Mouse (Mus musculus): Measurements from ENCODE around the gene Pate2. TPM values are rescaled to one million over a fixed set of nuclear protein-coding genes. Genes with fewer than 3 reads are reported as not detected.

Pate2 gene
- total and polyA plus RNA-seq, 3 experiments, result 0.06 TPM; not detected in 2

DNA sequence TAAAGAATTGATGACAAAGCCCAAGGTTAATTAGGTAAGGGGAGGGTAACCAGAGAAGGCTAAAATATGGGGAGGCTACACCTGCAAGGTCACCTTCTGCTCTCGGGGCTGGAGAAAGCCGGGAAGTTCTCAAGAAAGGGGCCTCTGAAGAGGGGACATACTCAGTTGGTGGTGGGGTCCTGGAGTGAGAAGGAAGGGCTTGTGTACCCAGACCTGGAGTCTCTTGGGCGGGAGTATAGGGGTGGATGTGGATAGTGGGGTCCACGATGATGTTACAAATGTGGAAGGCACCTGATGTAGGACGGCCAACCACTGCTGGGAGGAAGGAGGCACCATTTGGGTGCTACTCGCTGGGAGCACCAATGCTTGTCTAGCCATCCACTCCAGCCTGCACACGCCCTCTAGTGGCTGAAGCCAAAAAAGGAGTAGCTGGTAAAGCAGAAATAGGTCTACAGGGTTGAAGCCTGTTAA, 46.1 kb upstream of the Pate2 start:
- no peaks in the 10 kb centered on the region for H3K36me3 ChIP-seq (ENCODE audit: control insufficient read depth, insufficient read depth, low read length)
- H3K9ac ChIP-seq (ENCODE audit: low read depth, low read length), result no peak overlapping the region
- TF ChIP-seq EP300 (IDR thresholded peaks at IDR 0.05; ENCODE audit: insufficient read depth, low read depth, low read length) (peak; percentile 57; the same call in 1 of the 2 replicates), CTCF (IDR thresholded peaks at IDR 0.05) (peak; percentile 88), POLR2A (IDR thresholded peaks at IDR 0.05; ENCODE audit: insufficient read depth, low read depth, low read length) (no peak)
- no peaks in the 10 kb centered on the region for H3K27me3 ChIP-seq (ENCODE audit: control insufficient read depth, insufficient read depth, low read length)
- intact Hi-C loops (cut with DNase I), result loop anchor here (1.0 to 5.0 kb wide), 2 partner anchors 102 to 242 kb away; partner anchors contain the start of gene Cdon
- 18% methylated on average over 7 of the region's 7 CpGs for WGBS
- DNase-seq, result peak; percentile 62 to 73
- H3K27ac ChIP-seq, result no peak overlapping the region; the same call in 1 of the 2 replicates
- H3K79me2 ChIP-seq (replicated peaks; ENCODE audit: control insufficient read depth, insufficient read depth, low read length), result no peaks in the 10 kb centered on the region
- no peaks in the 10 kb centered on the region; the same call in 1 of the 2 replicates for H3K4me1 ChIP-seq (ENCODE audit: control insufficient read depth, insufficient read depth, low read length)
- no peak overlapping the region for H3K4me3 ChIP-seq

DNA sequence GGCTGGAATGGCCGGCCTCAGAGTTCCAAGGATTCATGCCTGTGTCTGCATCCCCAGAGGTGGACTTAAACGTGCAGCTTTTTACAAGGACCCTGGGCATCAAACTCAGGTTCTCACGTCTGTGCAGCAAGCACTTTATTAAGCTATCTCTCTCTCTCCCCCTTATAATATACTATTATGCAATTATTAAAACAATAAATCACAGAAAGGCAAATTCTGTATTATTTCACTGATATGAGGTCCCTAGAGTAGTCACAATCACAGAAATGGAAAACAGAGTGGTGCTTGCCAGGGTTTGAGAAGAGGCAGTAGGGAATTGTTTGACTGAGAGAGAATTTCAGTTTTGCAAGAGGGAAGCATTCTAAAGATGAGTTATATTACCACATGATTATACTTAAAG, 40.9 kb upstream of the Pate2 start:
- Histone ChIP-seq H3K27ac (no peak overlapping the region), H3K79me2 (replicated peaks; ENCODE audit: control insufficient read depth, insufficient read depth, low read length) (no peaks in the 10 kb centered on the region), H3K4me1 (ENCODE audit: control insufficient read depth, insufficient read depth, low read length) (peaks cover 1% of the 10 kb centered on the region; the same call in 1 of the 2 replicates), H3K4me3 (no peak overlapping the region), H3K36me3 (ENCODE audit: control insufficient read depth, insufficient read depth, low read length) (no peaks in the 10 kb centered on the region), H3K9ac (ENCODE audit: low read depth, low read length) (no peak overlapping the region), H3K27me3 (ENCODE audit: control insufficient read depth, insufficient read depth, low read length) (no peaks in the 10 kb centered on the region)
- intact Hi-C loops (cut with DNase I), result no loop called here
- no peak for DNase-seq
- TF ChIP-seq EP300 (IDR thresholded peaks at IDR 0.05; ENCODE audit: insufficient read depth, low read depth, low read length) (no peak), POLR2A (IDR thresholded peaks at IDR 0.05; ENCODE audit: insufficient read depth, low read depth, low read length) (no peak)
- WGBS, result 61% methylated on average over 3 of the region's 3 CpGs

DNA sequence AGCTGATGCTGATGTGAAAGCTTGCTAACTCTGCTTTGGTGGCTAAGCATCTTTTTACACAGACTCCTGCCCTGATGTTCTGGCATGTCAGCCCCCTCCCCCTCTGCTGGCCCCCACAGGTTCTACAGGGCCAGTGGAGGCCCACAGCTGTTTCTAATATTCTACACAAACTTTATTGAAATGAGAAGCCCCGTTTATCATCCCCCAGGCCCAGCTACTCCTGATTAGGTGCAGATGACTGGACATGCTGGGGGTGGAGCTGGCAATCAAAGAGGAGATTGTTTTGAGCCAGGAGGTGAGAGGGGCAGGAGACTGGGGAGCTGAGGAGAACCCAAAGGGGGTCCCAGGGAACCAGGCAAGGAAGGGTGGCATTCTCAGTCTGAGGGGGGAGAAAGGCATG, 40.3 kb upstream of the Pate2 start:
- DNase-seq, result no peak
- Histone ChIP-seq H3K27me3 (ENCODE audit: control insufficient read depth, insufficient read depth, low read length) (no peaks in the 10 kb centered on the region), H3K9ac (ENCODE audit: low read depth, low read length) (no peak overlapping the region), H3K27ac (no peak overlapping the region), H3K36me3 (ENCODE audit: control insufficient read depth, insufficient read depth, low read length) (no peaks in the 10 kb centered on the region), H3K4me3 (no peak overlapping the region), H3K4me1 (ENCODE audit: control insufficient read depth, insufficient read depth, low read length) (peaks cover 1% of the 10 kb centered on the region; the same call in 1 of the 2 replicates), H3K79me2 (replicated peaks; ENCODE audit: control insufficient read depth, insufficient read depth, low read length) (no peaks in the 10 kb centered on the region)
- intact Hi-C loops (cut with DNase I), result no loop called here
- WGBS, result 14% methylated on average over 1 of the region's 1 CpGs
- TF ChIP-seq POLR2A (IDR thresholded peaks at IDR 0.05; ENCODE audit: insufficient read depth, low read depth, low read length) (no peak), CTCF (IDR thresholded peaks at IDR 0.05) (no peak), EP300 (IDR thresholded peaks at IDR 0.05; ENCODE audit: insufficient read depth, low read depth, low read length) (no peak)

DNA sequence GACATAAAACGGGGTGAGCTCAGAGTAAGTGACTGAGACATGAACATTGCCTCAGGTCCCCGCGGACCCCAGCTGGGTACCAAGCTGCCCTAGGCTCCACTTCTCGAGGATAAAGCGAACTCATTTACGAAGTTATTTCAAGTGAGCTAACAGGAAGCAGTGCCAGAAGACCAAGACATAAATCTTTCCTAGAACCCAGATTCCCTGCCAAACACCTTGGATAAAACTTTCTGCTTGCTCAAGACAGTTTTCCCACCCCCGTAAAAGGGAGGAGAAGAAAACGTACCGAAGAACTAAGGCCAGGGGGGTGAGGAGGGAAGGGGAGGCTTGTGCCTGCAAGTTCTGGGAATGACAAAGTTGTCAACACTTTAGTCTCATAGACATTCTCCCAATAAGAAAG, 36.8 kb upstream of the Pate2 start:
- no peak for DNase-seq
- TF ChIP-seq EP300 (IDR thresholded peaks at IDR 0.05; ENCODE audit: insufficient read depth, low read depth, low read length), result no peak
- no peak for TF ChIP-seq POLR2A (IDR thresholded peaks at IDR 0.05; ENCODE audit: insufficient read depth, low read depth, low read length)
- no peak for TF ChIP-seq CTCF (IDR thresholded peaks at IDR 0.05)
- H3K27me3 ChIP-seq (ENCODE audit: control insufficient read depth, insufficient read depth, low read length), result no peaks in the 10 kb centered on the region
- peaks cover 2% of the 10 kb centered on the region; the same call in 1 of the 2 replicates for H3K4me1 ChIP-seq (ENCODE audit: control insufficient read depth, insufficient read depth, low read length)
- intact Hi-C loops (cut with DNase I), result no loop called here
- WGBS, result 65% methylated on average over 9 of the region's 9 CpGs
- no peaks in the 10 kb centered on the region for H3K79me2 ChIP-seq (replicated peaks; ENCODE audit: control insufficient read depth, insufficient read depth, low read length)
- no peak overlapping the region for H3K4me3 ChIP-seq
- no peak overlapping the region for H3K9ac ChIP-seq (ENCODE audit: low read depth, low read length)
- H3K27ac ChIP-seq, result no peak overlapping the region
- H3K36me3 ChIP-seq (ENCODE audit: control insufficient read depth, insufficient read depth, low read length), result no peaks in the 10 kb centered on the region

DNA sequence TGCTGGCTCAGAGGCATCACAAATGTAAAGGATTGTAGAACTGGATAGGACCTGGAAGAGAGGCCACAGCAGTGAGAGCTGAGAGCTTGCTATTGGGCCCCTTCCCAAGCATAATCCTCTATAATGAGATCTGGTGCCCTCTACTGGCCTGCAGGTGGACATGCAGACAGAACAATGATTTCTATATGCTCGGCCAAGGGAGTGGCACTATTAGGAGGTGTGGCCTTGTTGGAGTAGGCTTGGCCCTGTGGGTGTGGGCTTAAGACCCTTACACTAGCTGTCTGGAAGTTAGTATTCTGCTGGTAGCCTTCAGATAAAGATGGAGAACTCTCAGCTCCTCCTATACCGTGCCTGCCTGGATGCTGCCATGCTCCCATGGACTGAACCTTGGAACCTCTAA, 35.0 kb upstream of the Pate2 start:
- Histone ChIP-seq H3K4me1 (ENCODE audit: control insufficient read depth, insufficient read depth, low read length) (peaks cover 1% of the 10 kb centered on the region; the same call in 1 of the 2 replicates), H3K27ac (no peak overlapping the region), H3K27me3 (ENCODE audit: control insufficient read depth, insufficient read depth, low read length) (no peaks in the 10 kb centered on the region), H3K9ac (ENCODE audit: low read depth, low read length) (no peak overlapping the region), H3K36me3 (ENCODE audit: control insufficient read depth, insufficient read depth, low read length) (no peaks in the 10 kb centered on the region), H3K4me3 (no peak overlapping the region), H3K79me2 (replicated peaks; ENCODE audit: control insufficient read depth, insufficient read depth, low read length) (no peaks in the 10 kb centered on the region)
- peak; percentile 96 for TF ChIP-seq CTCF (IDR thresholded peaks at IDR 0.05)
- 0 out of 2 replicates have a peak, but pooled peaks have one; percentile 49 for TF ChIP-seq EP300 (IDR thresholded peaks at IDR 0.05; ENCODE audit: insufficient read depth, low read depth, low read length)
- TF ChIP-seq POLR2A (IDR thresholded peaks at IDR 0.05; ENCODE audit: insufficient read depth, low read depth, low read length), result no peak
- WGBS, result 9% methylated on average over 2 of the region's 2 CpGs
- peak; percentile 26 to 45 for DNase-seq
- intact Hi-C loops (cut with DNase I), result loop anchor here (1.0 kb wide), 1 partner anchor 253 kb away; no protein-coding TSS in a partner anchor

DNA sequence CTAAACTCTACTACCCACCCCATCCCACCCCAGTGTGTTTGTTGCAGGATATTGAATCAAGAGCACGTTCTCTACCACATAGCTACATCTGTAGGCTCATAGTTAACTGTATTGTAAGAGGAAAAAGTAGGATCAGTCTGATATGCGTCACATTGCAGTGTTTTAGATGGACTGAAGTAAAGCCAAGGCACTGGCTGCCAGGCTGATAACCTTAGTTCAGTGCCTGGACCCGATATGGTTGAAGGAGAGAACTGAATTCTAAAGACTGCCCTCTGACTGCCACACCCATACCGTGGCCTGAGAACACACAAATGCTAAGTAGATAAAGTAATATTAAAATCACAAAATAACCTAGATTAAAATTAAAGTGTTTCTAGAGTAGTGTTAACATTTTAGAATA, 34.2 kb upstream of the Pate2 start:
- Histone ChIP-seq H3K27ac (no peak overlapping the region), H3K4me1 (ENCODE audit: control insufficient read depth, insufficient read depth, low read length) (peaks cover 1% of the 10 kb centered on the region; the same call in 1 of the 2 replicates), H3K27me3 (ENCODE audit: control insufficient read depth, insufficient read depth, low read length) (no peaks in the 10 kb centered on the region), H3K36me3 (ENCODE audit: control insufficient read depth, insufficient read depth, low read length) (no peaks in the 10 kb centered on the region), H3K79me2 (replicated peaks; ENCODE audit: control insufficient read depth, insufficient read depth, low read length) (no peaks in the 10 kb centered on the region), H3K9ac (ENCODE audit: low read depth, low read length) (no peak overlapping the region), H3K4me3 (no peak overlapping the region)
- intact Hi-C loops (cut with DNase I), result loop anchor here (1.0 kb wide), 1 partner anchor 254 kb away; no protein-coding TSS in a partner anchor
- WGBS, result 58% methylated on average over 4 of the region's 4 CpGs
- TF ChIP-seq CTCF (IDR thresholded peaks at IDR 0.05), result no peak
- no peak for DNase-seq

Measured in heart, adult 2 months (tissue).